Mouse (Mus musculus) cerebellum, adult 18-20 months (tissue): ENCODE data around the gene Calcb.

ENCODE experiments used
- DNase-seq, 2 experiments: peaks; one replicate each; pipeline ENCODE4 v3.0.0; 2021

Calcb gene

DNA sequence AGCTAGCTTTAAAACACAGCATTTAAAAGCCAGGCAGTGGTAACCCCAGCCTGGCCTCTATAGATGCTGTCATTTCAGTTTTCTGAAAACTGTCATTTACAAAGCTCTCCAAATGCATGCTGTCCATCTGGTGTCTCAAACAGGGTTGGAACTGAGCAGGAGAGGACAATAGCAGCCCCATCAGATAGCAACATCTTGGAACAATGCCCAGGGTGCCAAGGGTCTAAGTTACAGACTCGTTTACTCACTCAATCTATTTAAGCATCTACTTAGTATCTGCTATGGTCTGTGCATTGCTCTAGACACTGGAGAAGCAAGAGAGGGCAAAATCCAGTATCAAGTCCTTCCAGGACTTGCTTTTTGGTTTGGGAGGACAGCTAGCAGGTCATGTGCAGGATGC lies 35.8 kb downstream of the Calcb start:
- no peak for DNase-seq

DNA sequence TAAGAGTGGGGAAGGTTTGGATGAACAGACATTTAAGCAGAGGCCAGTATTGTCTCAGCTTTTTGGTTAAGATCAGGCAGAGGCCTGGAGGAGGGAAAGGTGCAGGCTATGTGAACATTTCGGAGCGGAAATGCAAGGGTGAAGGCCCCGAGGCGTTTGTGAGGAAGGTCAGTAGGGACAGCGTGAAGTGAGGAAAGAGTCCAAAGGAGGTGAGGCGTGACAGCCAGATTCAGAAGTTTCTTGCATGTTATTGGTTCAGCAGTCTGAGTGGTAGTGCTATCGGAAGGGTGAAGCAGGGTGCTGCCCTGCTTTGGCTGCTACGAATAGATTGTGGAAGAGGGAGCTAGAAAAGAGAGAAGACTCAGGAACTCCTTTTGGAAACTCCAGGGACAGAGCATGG lies 36.2 kb downstream of the Calcb start:
- no peak for DNase-seq

DNA sequence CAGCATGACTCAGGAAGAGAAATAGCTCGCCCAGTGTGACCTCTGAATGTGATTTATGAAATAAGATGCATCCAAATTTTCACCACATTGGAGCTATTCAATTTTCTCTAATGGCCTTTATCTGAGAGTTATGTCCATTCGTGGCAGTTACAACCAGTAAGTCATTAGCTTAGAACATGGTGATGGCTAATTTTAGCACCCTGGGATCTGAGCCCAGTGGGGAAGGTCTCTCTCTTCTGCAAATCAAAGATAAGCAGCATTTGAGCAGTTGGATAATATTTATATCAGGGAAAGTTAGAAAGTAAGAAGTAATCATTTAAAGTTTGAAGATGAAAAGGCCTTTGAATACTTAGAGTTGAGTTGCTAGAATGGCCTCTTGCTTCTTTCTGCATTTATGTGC lies 44.2 kb downstream of the Calcb start:
- no peak for DNase-seq

DNA sequence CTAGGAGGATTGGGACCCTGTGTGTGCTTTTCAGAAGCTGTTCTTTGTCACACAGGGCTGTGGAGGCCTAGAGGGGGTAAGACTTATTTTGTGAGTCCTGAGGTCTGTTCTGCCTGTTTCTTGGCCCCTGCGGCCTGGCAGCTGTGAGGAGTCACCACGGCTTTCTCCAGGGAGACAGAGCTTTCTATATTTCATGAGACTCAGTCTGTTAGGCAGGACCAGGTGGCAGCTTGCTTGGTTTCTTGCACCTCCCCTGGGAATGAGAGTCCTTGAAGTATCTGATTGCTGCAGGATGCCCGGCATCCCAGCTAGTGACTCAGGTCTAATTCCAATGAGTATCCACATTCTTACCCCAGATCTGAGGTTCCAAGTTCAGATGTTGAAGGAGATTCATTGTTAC lies 46.8 kb downstream of the Calcb start:
- DNase-seq, result no peak

DNA sequence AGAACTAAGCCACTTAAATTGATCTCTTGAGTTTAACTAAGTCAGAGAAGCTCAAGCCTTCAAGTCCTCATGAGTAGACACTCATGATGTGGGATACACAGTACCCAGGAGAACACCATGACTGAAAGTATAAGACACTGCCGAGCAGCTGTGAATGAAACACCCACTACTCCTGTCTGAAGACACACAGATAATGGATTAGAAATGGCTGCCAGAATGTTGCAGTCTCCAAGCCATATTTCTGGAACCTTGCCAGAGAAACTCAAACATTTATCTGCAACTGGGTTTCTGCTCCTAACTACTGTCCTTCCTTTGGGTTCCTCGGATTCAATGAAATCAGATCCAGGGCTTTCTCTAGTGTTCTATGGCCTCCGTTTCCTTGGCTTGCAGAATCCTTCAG lies 48.1 kb downstream of the Calcb start:
- DNase-seq, result no peak

DNA sequence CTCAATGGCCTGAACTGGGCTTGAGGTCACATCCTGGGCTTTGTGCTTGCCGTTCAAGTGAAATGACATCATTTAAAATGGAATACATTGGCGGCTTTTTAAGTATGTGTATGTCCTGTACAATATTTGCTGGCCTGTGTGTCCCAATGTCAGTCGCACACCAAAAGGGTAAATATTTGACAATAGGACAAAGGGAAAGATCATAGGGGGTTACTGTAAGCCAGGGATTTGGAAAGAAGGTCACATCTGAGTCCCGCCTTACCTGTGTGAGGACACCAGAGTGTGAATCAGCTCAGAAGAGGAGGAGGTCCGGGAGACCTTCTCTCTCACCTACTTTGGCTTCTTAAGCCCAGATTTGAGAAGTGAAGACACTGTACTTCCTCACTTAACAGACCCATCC lies 50.1 kb downstream of the Calcb start:
- DNase-seq, result no peak

DNA sequence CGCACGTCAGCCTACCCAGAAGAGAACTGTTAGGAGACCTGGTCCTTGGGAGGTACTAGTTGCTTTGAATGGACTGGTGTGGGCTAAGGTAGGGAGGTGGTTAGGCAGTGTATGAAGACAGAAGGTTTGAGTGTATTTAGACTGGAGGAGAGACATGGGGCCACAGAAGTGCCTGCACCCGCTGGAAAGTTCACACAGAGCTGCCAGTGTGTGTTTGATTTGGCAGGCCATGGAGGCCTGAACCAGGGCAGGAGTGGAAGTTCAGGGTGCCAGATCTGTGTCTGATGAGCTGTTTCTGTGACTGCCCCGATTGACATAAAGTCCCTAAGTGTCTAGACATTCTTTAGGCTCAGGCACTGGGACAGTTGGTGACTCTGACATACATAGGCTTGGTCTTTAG lies 50.6 kb downstream of the Calcb start:
- DNase-seq, result no peak

DNA sequence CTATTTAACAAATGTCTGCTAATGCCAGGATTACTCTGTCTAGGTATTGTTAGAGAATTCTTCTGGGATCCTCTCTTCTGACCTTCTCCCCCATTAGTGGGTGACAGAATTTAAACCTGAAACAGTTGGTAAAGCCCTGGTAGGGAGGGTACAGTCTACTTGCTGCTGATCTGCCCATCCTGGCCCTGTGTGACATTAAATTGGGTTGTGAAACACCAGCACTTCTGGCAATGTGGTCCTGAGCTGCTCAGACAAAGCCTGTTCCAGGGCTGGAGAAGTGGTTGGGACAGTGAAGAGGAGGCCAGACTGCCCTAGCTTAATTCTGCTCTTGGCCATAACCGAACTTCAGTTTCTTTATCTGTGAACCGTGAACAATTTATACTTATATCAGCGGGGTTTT lies 52.1 kb downstream of the Calcb start:
- no peak for DNase-seq

DNA sequence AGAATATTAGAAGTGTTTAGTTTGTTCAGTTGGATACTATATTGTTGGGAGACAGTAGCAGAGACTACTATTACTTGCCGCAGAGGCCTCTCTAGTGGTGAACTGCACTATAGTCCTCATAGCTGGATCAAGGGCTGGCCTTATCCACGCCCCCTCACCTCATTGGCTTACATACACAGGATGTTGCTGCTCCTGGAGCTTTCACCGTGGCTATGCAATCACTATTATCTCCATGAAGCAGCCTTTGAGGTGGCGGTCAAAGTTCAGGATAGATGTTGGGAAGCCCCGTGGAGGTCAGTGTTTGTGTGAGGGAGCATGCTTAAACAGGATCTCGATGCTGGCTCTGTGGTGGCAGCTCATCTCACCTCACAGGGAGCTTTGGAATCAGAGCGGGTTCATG lies 53.4 kb downstream of the Calcb start:
- DNase-seq, result no peak
